Mouse (Mus musculus): Measurements from ENCODE around the gene Iqch.

GRCm38 (mm10) chr9:63377270-63378142 is 224.8 kb downstream of the Iqch start, which contains the start of gene Map2k5:
- TF ChIP-seq CTCF (IDR thresholded peaks at IDR 0.05; ENCODE audit: low read depth) (no peak), EP300 (IDR thresholded peaks at IDR 0.05; ENCODE audit: low read depth) (no peak)

Data from liver, postnatal 0 days (tissue).